Mouse (Mus musculus): ENCODE results near the gene Cant1.

Cant1 gene

DNA sequence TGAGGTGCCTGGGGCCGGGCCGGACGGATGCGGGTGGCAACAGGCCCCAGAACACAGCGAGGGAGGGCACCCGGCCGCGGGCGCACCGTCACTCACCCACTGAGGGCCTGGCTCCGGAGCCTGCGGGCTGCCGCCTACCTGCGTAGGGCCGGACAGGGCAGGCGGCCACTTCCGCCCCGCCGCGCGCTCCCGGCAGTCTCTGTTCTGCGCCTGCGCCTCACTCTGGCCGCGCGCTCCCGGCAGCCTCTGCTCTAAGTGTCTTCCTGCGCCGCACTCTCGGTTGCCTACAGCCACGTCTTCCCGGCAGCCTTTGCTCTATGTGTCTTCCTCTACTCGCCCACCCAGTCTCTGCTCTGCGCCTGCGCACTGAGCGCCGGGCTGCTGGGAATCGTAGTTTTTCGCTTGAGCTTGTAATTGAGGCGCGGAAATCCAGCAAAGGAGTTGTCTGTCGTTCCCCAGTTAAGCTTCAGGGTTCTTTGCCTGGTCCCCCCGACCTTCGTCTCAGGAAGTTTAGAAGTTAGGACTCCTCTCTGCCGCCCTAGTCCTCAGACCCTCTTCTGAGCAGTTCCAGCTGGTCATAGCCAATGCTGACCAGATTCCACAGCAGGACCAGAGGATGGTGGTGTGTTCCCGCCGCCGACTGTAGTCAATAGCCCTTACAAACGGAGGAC lies at the start of gene Cant1:
Cant1 (minus strand) TSS at position 253 of the 671 bp plus-strand sequence.
- DNase-seq (ENCODE audit: low spot score) = peak; percentile 99

DNA sequence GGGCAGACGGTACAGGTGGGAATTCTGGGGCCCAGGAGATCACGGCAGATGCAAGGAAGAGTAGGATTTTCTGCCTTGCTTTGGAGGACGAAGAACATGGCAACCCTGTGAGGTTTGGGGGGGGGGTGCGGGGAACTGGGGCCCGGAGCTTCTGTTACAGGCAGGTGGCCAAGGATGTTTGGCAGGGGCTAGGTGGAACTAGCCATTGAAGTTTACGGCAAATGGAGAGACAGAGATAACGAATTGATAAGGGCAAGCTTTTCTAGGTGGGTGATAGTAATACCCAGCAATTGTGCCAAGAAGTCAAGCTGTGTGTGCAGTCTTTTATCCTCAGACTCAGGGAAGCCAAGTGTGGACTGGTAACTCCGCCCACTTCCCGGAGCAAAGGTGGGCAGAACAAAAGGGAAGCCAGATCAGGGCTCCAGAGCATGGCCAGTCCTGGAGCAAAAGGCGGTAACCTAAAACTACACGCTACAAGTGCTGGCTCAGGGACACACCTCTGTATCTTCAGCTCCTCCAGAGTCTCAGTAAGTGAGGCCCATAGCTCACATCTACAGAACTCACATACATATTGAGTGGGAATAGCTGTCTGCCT lies 48.7 kb upstream of the Cant1 start:
- no peak for DNase-seq (ENCODE audit: low spot score)

DNA sequence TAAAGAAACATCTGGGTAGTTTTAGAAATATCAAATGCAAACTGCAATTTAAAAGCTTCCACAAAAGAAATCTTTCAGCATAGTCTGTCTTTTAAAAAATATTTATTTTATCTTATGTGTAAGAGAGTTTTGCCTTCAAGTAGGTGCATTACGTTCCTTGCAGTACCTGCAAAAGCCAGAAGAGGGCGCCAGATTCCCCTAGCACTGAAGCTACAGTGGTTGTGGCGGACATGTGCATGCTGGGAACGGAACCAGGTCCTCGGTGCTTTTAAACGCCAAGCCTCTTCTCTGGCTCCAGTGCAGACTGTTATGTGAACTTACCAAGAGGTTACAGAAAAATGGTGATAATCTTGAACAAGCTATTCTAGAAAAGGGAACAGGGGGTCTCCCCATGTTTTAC lies 41.4 kb upstream of the Cant1 start:
- DNase-seq (ENCODE audit: low spot score) = peak; percentile 33

- no peak for DNase-seq (ENCODE audit: low spot score)
Measured at GRCm38 (mm10) chr11:118459536-118459935, 40.6 kb upstream of the Cant1 start.

GRCm38 (mm10) chr11:118459051-118459450 lies 40.2 kb upstream of the Cant1 start:
- DNase-seq (ENCODE audit: low spot score) = peak; percentile 59

DNA sequence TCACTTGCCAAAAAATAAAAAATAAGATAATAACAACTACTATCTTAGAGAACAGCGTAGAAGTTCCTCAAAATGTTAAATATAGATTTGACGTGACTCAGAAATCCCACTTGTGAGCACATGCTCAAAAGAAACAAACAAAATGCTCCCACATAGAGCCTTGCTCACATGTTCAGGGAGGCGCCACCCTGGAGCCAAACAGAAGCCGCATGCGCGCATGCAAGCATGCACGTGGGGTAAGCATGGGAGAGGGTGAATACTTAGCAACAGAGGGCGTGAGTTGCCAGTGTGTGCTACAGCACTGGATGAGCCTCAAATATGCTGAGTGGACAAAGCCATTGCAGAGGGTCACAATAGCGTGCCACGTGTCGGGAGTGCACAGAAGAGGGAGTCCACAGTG lies 38.1 kb upstream of the Cant1 start:
- DNase-seq (ENCODE audit: low spot score) = no peak

GRCm38 (mm10) chr11:118455788-118456187 lies 36.9 kb upstream of the Cant1 start:
- DNase-seq (ENCODE audit: low spot score) = no peak

DNA sequence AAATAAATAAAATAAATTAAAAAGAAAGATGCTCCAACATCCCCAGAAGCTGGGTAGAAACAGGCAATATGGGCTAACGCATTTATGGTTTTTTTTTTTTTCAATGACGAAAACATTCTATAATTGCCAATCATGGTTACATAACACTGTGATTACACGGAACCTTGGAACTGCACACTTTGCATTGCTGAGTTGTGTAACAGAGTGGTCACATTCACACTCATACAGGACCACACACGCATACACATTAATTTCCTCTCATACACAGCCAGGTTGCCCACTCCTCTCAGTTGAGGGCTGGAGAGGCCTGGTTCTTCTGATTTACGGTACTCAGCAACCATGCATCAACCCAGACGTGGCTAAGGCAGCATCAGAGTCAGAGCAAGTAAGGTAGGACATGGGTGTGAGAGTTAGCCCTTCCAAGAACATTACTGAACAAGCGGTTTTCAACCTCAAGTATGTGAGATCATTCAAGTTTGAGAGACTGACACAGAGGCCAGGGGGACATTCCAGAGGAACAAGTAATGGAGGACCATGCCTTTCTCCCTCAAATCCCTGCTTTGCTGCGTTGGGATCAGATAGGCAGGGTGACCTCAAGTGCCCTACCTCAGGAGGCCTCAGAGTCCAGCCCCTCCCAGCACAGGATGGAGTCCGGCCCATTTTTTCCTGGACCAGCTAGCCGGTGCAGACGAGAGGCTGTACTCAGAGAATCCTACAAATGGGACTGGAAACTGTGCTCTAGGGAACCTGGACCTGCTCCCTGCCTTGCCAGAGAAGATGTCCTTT lies 35.2 kb upstream of the Cant1 start:
- no peak for DNase-seq (ENCODE audit: low spot score)

GRCm38 (mm10) chr11:118452955-118453354 lies 34.1 kb upstream of the Cant1 start:
- DNase-seq (ENCODE audit: low spot score) = no peak

DNA sequence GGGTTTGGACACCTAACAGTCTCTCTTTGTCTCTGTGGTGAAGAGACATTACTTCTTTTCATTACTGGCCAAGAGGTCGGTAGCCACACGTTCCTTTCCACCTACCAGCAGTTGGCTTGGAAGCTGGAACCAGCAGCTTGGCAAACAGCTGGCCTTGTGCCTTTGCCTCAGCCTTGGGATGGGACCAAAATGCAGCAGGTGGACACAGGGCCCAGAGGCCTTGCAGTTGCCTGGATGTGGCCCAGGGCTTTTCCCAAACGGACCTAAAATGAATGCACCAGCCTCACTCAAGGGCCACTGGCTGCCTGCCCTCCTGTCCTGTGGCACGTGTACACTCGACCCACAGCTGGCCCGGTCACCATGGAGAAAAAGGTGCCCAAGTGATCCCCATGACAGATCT lies 32.3 kb upstream of the Cant1 start:
- no peak for DNase-seq (ENCODE audit: low spot score)

GRCm38 (mm10) chr11:118448385-118448784 lies 29.5 kb upstream of the Cant1 start:
- no peak for DNase-seq (ENCODE audit: low spot score)

DNA sequence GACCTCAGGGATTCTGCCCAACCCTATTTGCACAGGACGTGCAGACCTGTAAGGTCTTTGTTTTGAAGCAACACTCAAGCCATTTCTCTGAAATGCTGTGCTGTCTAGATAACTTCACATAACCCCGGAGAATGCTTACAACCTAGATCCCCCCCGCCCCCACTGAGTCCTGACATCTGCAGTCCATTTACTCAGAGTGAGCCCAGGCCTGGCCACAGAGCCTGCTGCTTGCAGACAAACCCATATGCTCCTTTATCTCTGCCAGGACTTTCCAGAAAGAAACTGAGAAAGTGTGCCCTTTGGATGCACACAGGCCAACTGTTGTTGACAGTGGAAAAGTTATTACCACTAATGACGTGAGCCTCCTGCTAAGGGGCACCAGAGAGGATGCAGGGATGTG lies 28.5 kb upstream of the Cant1 start:
- DNase-seq (ENCODE audit: low spot score) = peak; percentile 51

- peak; percentile 91 for DNase-seq (ENCODE audit: low spot score)
Measured at GRCm38 (mm10) chr11:118445843-118446242, 27.0 kb upstream of the Cant1 start.

- DNase-seq (ENCODE audit: low spot score) = peak; percentile 87
Measured at GRCm38 (mm10) chr11:118443201-118443970, 24.5 kb upstream of the Cant1 start.

- DNase-seq (ENCODE audit: low spot score) = no peak
Measured at GRCm38 (mm10) chr11:118442691-118443090, 23.8 kb upstream of the Cant1 start.

- no peak for DNase-seq (ENCODE audit: low spot score)
Measured at GRCm38 (mm10) chr11:118438665-118439414, 20.0 kb upstream of the Cant1 start.

GRCm38 (mm10) chr11:118436471-118436935 lies 17.6 kb upstream of the Cant1 start:
- no peak for DNase-seq (ENCODE audit: low spot score)

DNA sequence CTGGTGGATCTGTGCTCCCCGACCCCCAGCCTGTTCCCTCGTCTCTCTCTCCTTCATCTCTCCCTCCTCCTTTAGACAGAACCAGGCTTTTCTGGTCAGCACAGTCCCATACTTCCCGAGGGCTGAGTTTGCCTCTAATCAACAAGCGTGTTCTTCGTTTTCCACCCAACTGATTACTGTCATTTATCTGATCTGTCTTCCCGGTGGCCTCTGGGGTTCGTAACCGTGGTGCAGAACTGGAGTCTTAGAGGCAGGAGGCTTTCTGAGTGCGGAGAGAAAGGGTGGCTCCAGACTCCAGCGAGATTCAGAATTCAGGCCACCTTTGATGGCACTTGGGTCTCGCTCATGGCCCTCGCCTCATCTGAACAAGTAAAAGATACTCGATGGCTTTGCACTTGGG lies 15.2 kb upstream of the Cant1 start:
- DNase-seq (ENCODE audit: low spot score) = no peak

DNA sequence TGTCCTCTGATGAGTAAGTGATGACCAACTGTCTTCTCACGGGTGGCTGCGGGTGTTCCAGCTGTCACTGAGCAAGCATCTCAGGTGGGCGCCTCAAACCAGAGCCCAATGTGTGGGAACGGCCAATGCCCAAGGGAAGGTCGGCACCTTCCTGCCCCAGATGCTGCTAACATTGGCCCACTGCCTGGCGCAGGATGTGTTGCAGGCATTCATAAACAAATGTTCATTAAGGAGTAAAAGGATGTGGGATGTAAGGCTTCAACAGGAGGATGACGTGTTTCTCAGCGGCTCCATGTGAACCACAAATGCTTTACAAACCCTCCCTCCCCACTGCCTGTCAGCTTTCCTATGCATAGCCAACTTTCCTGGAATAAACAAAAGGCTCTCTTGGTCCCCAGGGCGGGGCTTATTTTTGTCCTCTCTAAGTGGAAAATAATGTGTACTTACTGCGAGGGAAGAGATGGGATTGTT lies 14.5 kb upstream of the Cant1 start:
- DNase-seq (ENCODE audit: low spot score) = no peak

DNA sequence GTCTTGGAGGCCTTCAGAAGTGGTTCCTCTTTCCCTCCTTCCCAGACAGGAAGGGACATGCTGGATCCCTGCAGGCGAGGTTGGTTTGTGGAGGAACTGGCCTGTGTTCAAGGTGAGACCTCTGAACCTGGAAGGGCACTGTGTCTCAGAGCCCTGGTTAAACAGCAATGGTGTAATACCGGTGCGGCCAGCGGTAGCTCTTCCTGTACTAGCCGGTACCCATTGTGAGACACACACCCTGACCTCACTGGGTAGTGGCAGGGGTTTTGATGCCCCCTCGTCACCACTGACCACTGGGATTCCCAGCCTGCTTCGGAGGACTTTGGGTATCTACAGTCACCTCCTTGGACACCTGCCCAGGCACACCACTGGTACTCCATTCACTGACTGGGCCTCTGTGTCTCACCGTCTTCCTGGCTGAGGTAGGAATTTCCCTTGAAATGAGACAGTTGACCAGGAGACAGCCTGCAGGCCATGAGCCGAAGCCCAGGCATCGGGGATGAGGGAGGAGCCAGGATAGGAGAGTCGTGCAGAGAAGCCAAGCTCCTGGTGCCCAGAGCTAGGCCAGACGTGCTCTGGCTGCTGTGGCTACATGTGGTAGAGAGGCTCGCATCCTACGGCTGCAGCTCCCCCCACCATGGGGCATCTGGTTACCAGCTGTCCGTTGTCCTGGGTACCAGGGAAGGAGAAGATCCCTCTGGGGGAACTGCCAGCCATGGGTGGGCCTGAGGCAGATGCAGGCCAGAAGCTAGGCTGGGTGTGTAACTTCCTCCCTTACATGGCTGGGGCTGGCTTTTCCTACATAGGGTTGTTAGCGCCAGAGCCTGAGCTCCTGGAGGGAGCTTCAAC lies 12.4 kb upstream of the Cant1 start:
- DNase-seq (ENCODE audit: low spot score) = no peak
